Mouse (Mus musculus): Measurements from ENCODE around the gene Zcwpw1. TPM values are rescaled to one million over a fixed set of nuclear protein-coding genes. Genes with fewer than 3 reads are reported as not detected.
"Not testable (repeated sequence)": the region's sequence is repeated elsewhere in the genome, so short reads cannot be mapped to it uniquely, and the experiment has no call there.

Gene Zcwpw1
- polyA plus RNA-seq, 1 experiment from 2014 or later: 13.8 TPM

- no peak for DNase-seq (ENCODE audit: low spot score)
- no peak overlapping the region for H3K4me3 ChIP-seq
- H3K9me3 ChIP-seq (replicated peaks): no peaks in the 10 kb centered on the region
- H3K4me1 ChIP-seq: no peaks in the 10 kb centered on the region
- H3K36me3 ChIP-seq: no peaks in the 10 kb centered on the region
- 77% methylated on average over 6 of the region's 6 CpGs for WGBS
- no peaks in the 10 kb centered on the region for H3K27me3 ChIP-seq (ENCODE audit: low read depth, poor library complexity, severe bottlenecking)
- H3K27ac ChIP-seq (replicated peaks): no peak overlapping the region
Observed at GRCm38 (mm10) chr5:137831506-137831905, 43.9 kb downstream of the Zcwpw1 start.

GRCm38 (mm10) chr5:137833500-137833899 is 45.9 kb downstream of the Zcwpw1 start:
- H3K27ac ChIP-seq (replicated peaks): no peak overlapping the region
- no peaks in the 10 kb centered on the region for H3K27me3 ChIP-seq (ENCODE audit: low read depth, poor library complexity, severe bottlenecking)
- H3K4me3 ChIP-seq: no peak overlapping the region
- no peaks in the 10 kb centered on the region for H3K36me3 ChIP-seq
- no peak for DNase-seq (ENCODE audit: low spot score)
- no peaks in the 10 kb centered on the region for H3K4me1 ChIP-seq
- peaks cover 3% of the 10 kb centered on the region; the same call in 1 of the 2 replicates for H3K9me3 ChIP-seq (replicated peaks)
- WGBS: 69% methylated on average over 4 of the region's 4 CpGs

GRCm38 (mm10) chr5:137835966-137836520 is 48.4 kb downstream of the Zcwpw1 start, which contains the start of gene Pilra:
TSS of gene Pilra (minus strand) at chr5:137836281.
- H3K36me3 ChIP-seq; DNase-seq (ENCODE audit: low spot score); H3K27ac ChIP-seq (replicated peaks); H3K9me3 ChIP-seq (replicated peaks); H3K4me1 ChIP-seq; H3K4me3 ChIP-seq; H3K27me3 ChIP-seq (ENCODE audit: low read depth, poor library complexity, severe bottlenecking): not testable (repeated sequence)
- WGBS: 60% methylated on average over 2 of the region's 2 CpGs

DNA sequence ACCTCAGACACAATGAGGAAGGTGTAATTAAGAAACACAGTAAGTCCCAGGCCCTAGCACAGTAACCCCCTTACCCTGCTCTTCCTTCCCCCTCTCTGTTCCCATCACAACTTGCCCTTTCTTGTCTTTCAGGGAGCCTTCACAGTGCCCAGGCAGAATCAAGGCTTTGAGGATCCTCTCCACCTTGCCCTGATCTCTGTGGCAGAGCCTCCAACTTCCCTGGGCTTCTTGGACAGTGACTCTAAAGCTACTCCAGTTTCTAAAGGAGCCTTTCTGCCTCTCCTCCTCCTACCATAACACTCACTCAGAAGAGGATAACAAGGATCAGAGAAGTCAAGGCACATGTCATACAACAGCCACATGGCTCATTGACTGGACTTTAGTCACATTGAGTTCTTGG is 49.0 kb downstream of the Zcwpw1 start:
- DNase-seq (ENCODE audit: low spot score): no peak
- H3K27me3 ChIP-seq (ENCODE audit: low read depth, poor library complexity, severe bottlenecking): no peaks in the 10 kb centered on the region
- no peak overlapping the region for H3K4me3 ChIP-seq
- H3K36me3 ChIP-seq: no peaks in the 10 kb centered on the region
- H3K4me1 ChIP-seq: no peaks in the 10 kb centered on the region
- H3K9me3 ChIP-seq (replicated peaks): peaks cover 3% of the 10 kb centered on the region; the same call in 1 of the 2 replicates
- no peak overlapping the region for H3K27ac ChIP-seq (replicated peaks)

- H3K36me3 ChIP-seq; H3K9me3 ChIP-seq (replicated peaks); H3K4me1 ChIP-seq; H3K27me3 ChIP-seq (ENCODE audit: low read depth, poor library complexity, severe bottlenecking); H3K27ac ChIP-seq (replicated peaks); H3K4me3 ChIP-seq; DNase-seq (ENCODE audit: low spot score): not testable (repeated sequence)
Observed at GRCm38 (mm10) chr5:137837110-137837509, 49.5 kb downstream of the Zcwpw1 start.

DNA sequence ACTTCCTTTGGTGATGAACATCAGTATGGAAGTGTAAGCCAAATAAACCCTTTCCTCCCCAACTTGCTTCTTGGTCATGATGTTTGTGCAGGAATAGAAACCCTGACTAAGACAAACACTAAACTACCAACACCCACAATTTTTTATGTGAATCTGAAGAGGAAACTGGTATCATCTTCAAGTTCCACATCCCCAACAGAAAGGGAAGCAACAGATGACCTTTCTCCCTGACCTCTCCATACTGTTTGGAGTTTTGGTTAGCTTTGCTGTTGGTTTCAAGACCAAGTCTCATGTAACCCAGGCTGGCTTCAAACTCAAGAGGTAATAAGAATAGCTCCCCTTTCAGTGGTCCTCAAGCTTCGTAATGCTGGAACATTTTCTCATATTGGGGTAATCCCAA is 62.7 kb downstream of the Zcwpw1 start:
- not testable (repeated sequence) for H3K27ac ChIP-seq (replicated peaks); H3K36me3 ChIP-seq; H3K4me1 ChIP-seq; H3K4me3 ChIP-seq; DNase-seq (ENCODE audit: low spot score); H3K27me3 ChIP-seq (ENCODE audit: low read depth, poor library complexity, severe bottlenecking); H3K9me3 ChIP-seq (replicated peaks)
- WGBS: 88% methylated on average over 1 of the region's 1 CpGs

- not testable (repeated sequence) for H3K9me3 ChIP-seq (replicated peaks); H3K4me1 ChIP-seq; H3K4me3 ChIP-seq; DNase-seq (ENCODE audit: low spot score); H3K27ac ChIP-seq (replicated peaks); H3K36me3 ChIP-seq; H3K27me3 ChIP-seq (ENCODE audit: low read depth, poor library complexity, severe bottlenecking)
- WGBS: 86% methylated on average over 3 of the region's 3 CpGs
Observed at GRCm38 (mm10) chr5:137854907-137855306, 67.3 kb downstream of the Zcwpw1 start.

GRCm38 (mm10) chr5:137856870-137857269 is 69.3 kb downstream of the Zcwpw1 start:
- WGBS: 75% methylated on average over 5 of the region's 5 CpGs
- not testable (repeated sequence) for H3K27ac ChIP-seq (replicated peaks)

DNA sequence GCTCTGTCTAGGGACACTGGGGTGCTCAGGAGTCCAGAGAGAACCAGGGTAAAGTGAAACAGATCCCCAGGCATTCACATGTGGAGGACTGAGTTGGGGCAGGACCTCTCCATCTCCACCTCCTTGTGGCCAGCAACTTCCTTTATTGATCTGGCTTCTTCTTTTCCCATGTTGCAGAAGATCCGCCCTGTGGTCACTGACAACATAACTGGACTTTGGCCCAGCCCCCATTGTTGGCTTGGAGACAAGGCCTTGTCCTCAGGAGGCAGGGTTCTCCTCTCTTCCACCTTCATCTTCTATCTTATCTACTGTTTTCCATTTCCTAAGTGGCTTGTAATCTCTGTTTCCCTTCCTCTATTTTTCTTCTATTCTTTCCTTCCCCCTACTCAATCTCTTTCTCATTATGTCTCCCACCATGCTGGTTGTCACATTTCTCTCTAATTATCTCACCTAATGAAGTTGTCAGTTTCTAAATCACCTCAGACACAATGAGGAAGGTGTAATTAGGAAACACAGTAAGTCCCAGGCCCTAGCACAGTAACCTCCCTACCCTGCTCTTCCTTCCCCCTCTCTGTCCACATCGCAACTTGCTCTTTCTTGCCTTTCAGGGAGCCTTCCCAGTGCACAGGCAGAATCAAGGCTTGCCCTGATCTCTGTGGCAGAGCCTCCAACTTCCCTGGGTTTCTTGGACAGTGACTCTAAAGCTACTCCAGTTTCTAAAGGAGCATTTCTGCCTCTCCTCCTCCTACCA is 70.5 kb downstream of the Zcwpw1 start, which contains the start of gene Pilrb1:
Gene Pilrb1, minus strand, starts transcription at position 147 of the 751 bp plus-strand sequence.
- H3K9me3 ChIP-seq (replicated peaks); DNase-seq (ENCODE audit: low spot score); H3K4me1 ChIP-seq; H3K27ac ChIP-seq (replicated peaks); H3K27me3 ChIP-seq (ENCODE audit: low read depth, poor library complexity, severe bottlenecking); H3K36me3 ChIP-seq; H3K4me3 ChIP-seq: not testable (repeated sequence)
- WGBS: 75% methylated on average over 2 of the region's 2 CpGs

More at GRCm38 (mm10) chr5:137856870-137857269, 69.3 kb downstream of the Zcwpw1 start:
- H3K4me1 ChIP-seq; H3K36me3 ChIP-seq; H3K4me3 ChIP-seq; DNase-seq (ENCODE audit: low spot score); H3K27me3 ChIP-seq (ENCODE audit: low read depth, poor library complexity, severe bottlenecking); H3K9me3 ChIP-seq (replicated peaks): not testable (repeated sequence)

DNA sequence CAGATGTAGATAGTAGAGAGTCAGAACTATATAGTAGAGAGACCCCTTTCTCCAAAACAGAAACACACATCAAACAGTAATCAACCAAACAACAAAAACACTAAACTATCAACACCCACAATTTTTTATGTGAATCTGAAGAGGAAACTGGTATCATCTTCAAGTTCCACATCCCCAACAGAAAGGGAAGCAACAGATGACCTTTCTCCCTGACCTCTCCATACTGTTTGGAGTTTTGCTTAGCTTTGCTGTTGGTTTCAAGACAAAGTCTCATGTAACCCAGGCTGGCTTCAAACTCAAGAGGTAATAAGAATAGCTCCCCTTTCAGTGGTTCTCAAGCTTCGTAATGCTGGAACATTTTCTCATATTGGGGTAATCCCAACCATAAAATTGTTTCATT is 76.4 kb downstream of the Zcwpw1 start:
- not testable (repeated sequence) for H3K9me3 ChIP-seq (replicated peaks); H3K27me3 ChIP-seq (ENCODE audit: low read depth, poor library complexity, severe bottlenecking); H3K36me3 ChIP-seq; H3K4me3 ChIP-seq; DNase-seq (ENCODE audit: low spot score); H3K27ac ChIP-seq (replicated peaks); H3K4me1 ChIP-seq
- WGBS: 91% methylated on average over 1 of the region's 1 CpGs

DNA sequence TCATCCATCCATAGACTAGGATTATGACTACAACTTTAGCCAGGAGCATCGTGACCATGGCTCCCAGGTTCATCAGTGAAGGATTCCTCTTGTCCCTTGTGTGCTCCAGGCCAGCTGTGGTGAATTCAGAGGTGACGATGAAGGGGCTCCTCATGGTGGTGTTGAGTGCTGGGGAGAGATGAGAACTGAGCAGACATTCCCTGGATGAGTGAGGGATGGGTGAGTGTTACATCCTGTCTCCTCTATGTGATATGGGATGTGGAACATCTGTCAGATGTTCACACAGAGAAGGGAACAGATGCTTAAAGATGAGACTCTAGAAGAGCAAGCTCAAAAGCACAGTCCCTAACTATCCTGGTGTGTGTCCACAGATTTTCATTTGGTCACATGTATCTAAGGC is 81.0 kb downstream of the Zcwpw1 start:
- not testable (repeated sequence) for DNase-seq (ENCODE audit: low spot score); H3K9me3 ChIP-seq (replicated peaks); H3K4me1 ChIP-seq; H3K27me3 ChIP-seq (ENCODE audit: low read depth, poor library complexity, severe bottlenecking); H3K4me3 ChIP-seq; H3K27ac ChIP-seq (replicated peaks); H3K36me3 ChIP-seq
- WGBS: 79% methylated on average over 2 of the region's 2 CpGs

GRCm38 (mm10) chr5:137871644-137872380 is 84.2 kb downstream of the Zcwpw1 start, which contains the start of gene Pilrb2:
TSS of gene Pilrb2 (minus strand) at chr5:137871815.
- H3K27me3 ChIP-seq (ENCODE audit: low read depth, poor library complexity, severe bottlenecking); H3K4me1 ChIP-seq; H3K9me3 ChIP-seq (replicated peaks); H3K4me3 ChIP-seq; H3K36me3 ChIP-seq; H3K27ac ChIP-seq (replicated peaks); DNase-seq (ENCODE audit: low spot score): not testable (repeated sequence)
- WGBS: 67% methylated on average over 3 of the region's 3 CpGs
